Comparison of ENCODE assay signal across 8 mouse cellular contexts in genomic region chr9:48538688-48539087, GRCm38 (mm10). TPM values are rescaled to one million over a fixed set of nuclear protein-coding genes. Genes with fewer than 3 reads are reported as not detected.
DNase-seq lines count a peak whose midpoint lies in the region; ATAC-seq and TF ChIP-seq lines count a peak whose summit lies in the region.

No protein-coding gene starts in this region.

- H3K9me3 ChIP-seq in heart, embryonic 11.5 days (replicated peaks; ENCODE audit: control insufficient read depth, low read length): peaks cover 8% of the 10 kb centered on the region
- 0 out of 2 replicates have a peak, but pooled peaks cover 5% of the 10 kb centered on the region for H3K9me3 ChIP-seq in hindbrain, embryonic 15.5 days
- H3K9me3 ChIP-seq in midbrain, embryonic 13.5 days: peaks cover 7% of the 10 kb centered on the region; the same call in 1 of the 2 replicates

- 11% methylated on average over 12 of the region's 12 CpGs for WGBS in heart, embryonic 11.5 days (ENCODE audit: insufficient replicate concordance)
- WGBS in thymus, adult 2 months: 17% methylated on average over 12 of the region's 12 CpGs
- WGBS in hindbrain, embryonic 15.5 days: 6% methylated on average over 12 of the region's 12 CpGs
- WGBS in midbrain, embryonic 13.5 days: 10% methylated on average over 12 of the region's 12 CpGs

- peaks cover 2% of the 10 kb centered on the region for H3K27me3 ChIP-seq in heart, embryonic 11.5 days (ENCODE audit: control insufficient read depth, insufficient read depth, low read length)
- no peaks in the 10 kb centered on the region for H3K27me3 ChIP-seq in thymus, adult 2 months (ENCODE audit: control insufficient read depth, insufficient read depth, low read length)
- no peaks in the 10 kb centered on the region for H3K27me3 ChIP-seq in hindbrain, embryonic 15.5 days
- H3K27me3 ChIP-seq in midbrain, embryonic 13.5 days: peaks cover 11% of the 10 kb centered on the region

- H3K4me2 ChIP-seq in heart, embryonic 11.5 days: peak overlapping the region; percentile 57
- H3K4me2 ChIP-seq in hindbrain, embryonic 15.5 days: peak overlapping the region; percentile 52
- peak overlapping the region; percentile 55 for H3K4me2 ChIP-seq in midbrain, embryonic 13.5 days (replicated peaks)

- no peaks in the 10 kb centered on the region for H3K4me1 ChIP-seq in heart, embryonic 11.5 days (ENCODE audit: control insufficient read depth, insufficient read depth, low read length)
- peaks cover 15% of the 10 kb centered on the region for H3K4me1 ChIP-seq in thymus, adult 2 months (replicated peaks; ENCODE audit: control insufficient read depth, insufficient read depth, low read length)
- peaks cover 13% of the 10 kb centered on the region for H3K4me1 ChIP-seq in hindbrain, embryonic 15.5 days (replicated peaks)
- H3K4me1 ChIP-seq in midbrain, embryonic 13.5 days (replicated peaks): peaks cover 11% of the 10 kb centered on the region

- H3K4me3 ChIP-seq in heart, embryonic 11.5 days (ENCODE audit: low read depth, low read length): peak overlapping the region; percentile 20
- H3K4me3 ChIP-seq in thymus, adult 2 months (ENCODE audit: control insufficient read depth, insufficient read depth, low read length): no peak overlapping the region
- peak overlapping the region; percentile 22 for H3K4me3 ChIP-seq in hindbrain, embryonic 15.5 days
- H3K4me3 ChIP-seq in midbrain, embryonic 13.5 days (replicated peaks): peak overlapping the region; percentile 28

- DNase-seq in heart, postnatal 4 days: no peak
- DNase-seq in thymus, adult 2 months: no peak
- no peak for DNase-seq in thymus, postnatal 10 days (ENCODE audit: low spot score in 2 of 2)
- DNase-seq in ovary, postnatal 10 days (ENCODE audit: low spot score): no peak

- TF ChIP-seq POLR2A in thymus, adult 2 months (IDR thresholded peaks at IDR 0.05; ENCODE audit: control insufficient read depth, extremely low read depth, insufficient read depth, low read length, poor library complexity): no peak

- no peaks in the 10 kb centered on the region for H3K36me3 ChIP-seq in heart, embryonic 11.5 days (ENCODE audit: control insufficient read depth, insufficient read depth, low read length)
- no peaks in the 10 kb centered on the region for H3K36me3 ChIP-seq in thymus, adult 2 months (ENCODE audit: control insufficient read depth, insufficient read depth, low read length)
- no peaks in the 10 kb centered on the region for H3K36me3 ChIP-seq in hindbrain, embryonic 15.5 days
- H3K36me3 ChIP-seq in midbrain, embryonic 13.5 days: no peaks in the 10 kb centered on the region

- no peak for ATAC-seq in heart, embryonic 11.5 days (replicated peaks; ENCODE audit: insufficient number of reproducible peaks, low FRiP score, low TSS enrichment)
- ATAC-seq in hindbrain, embryonic 15.5 days (ENCODE audit: low FRiP score, low read depth): no peak; the same call in 1 of the 2 replicates
- peak; percentile 55; the same call in 1 of the 2 replicates for ATAC-seq in midbrain, embryonic 13.5 days
- no peak for ATAC-seq in megakaryocyte-erythroid progenitor cell, adult 5-6 weeks (replicated peaks; ENCODE audit: low FRiP score, low TSS enrichment, poor library complexity, severe bottlenecking)

- H3K9ac ChIP-seq in heart, embryonic 11.5 days (ENCODE audit: low read depth, low read length): 0 out of 2 replicates have a peak overlapping the region, but pooled peaks have one; percentile 16
- peak overlapping the region; percentile 18; the same call in 1 of the 2 replicates for H3K9ac ChIP-seq in hindbrain, embryonic 15.5 days
- peak overlapping the region; percentile 53; the same call in 1 of the 2 replicates for H3K9ac ChIP-seq in midbrain, embryonic 13.5 days (replicated peaks)

- H3K27ac ChIP-seq in heart, embryonic 11.5 days (ENCODE audit: low read depth, low read length): no peak overlapping the region
- peak overlapping the region; percentile 69 for H3K27ac ChIP-seq in thymus, adult 2 months (ENCODE audit: control insufficient read depth, insufficient read depth, low read length)
- H3K27ac ChIP-seq in hindbrain, embryonic 15.5 days (replicated peaks): peak overlapping the region; percentile 36; the same call in 1 of the 2 replicates
- 0 out of 2 replicates have a peak overlapping the region, but pooled peaks have one; percentile 35 for H3K27ac ChIP-seq in midbrain, embryonic 13.5 days

- TF ChIP-seq CTCF in thymus, adult 2 months (IDR thresholded peaks at IDR 0.05; ENCODE audit: borderline replicate concordance, control insufficient read depth, extremely low read depth, insufficient read depth, low read length, poor library complexity): no peak

RNA-seq across cellular contexts. Expression of gene Gm5617, which starts 43.4 kb away (rescaled TPM):
- 25.6 and 30.7 TPM in 2 replicates for polyA plus RNA-seq in heart, embryonic 11.5 days (2014; fragmentation: Nextera tagmentation; extraction: Ambion mirVana)
- total RNA-seq in heart, postnatal 4 days (2021): 10 to 100 TPM; 20.5 to 21.2 TPM
- 44.7 and 60.3 TPM in 2 replicates for polyA plus RNA-seq in thymus, adult 2 months (2012; rRNA removed)
- 23.8 and 26.4 TPM in 2 replicates for polyA plus RNA-seq in hindbrain, embryonic 15.5 days (2015; fragmentation: Nextera tagmentation; extraction: Ambion mirVana)
- 33.2 and 38.2 TPM in 2 replicates for polyA plus RNA-seq in midbrain, embryonic 13.5 days (2015; fragmentation: Nextera tagmentation; extraction: Ambion mirVana)
- 11.3 and 17.5 TPM in 2 replicates for total RNA-seq in megakaryocyte-erythroid progenitor cell, adult 5-6 weeks (2014; fragmentation: Nextera tagmentation)
- total RNA-seq in megakaryocyte-erythroid progenitor cell, adult 5-6 weeks (2017): 1.4 and 8.0 TPM in 2 replicates

RNA-seq across cellular contexts. Expression of gene Rbm7, which starts 43.6 kb away (rescaled TPM):
- polyA plus RNA-seq in heart, embryonic 11.5 days (2014; fragmentation: Nextera tagmentation; extraction: Ambion mirVana): 88.4 and 95.9 TPM in 2 replicates
- total RNA-seq in heart, postnatal 4 days (2021): 10 to 100 TPM; 36.7 to 41.2 TPM
- polyA plus RNA-seq in thymus, adult 2 months (2012; rRNA removed): 30.9 and 37.2 TPM in 2 replicates
- 71.4 and 72.5 TPM in 2 replicates for polyA plus RNA-seq in hindbrain, embryonic 15.5 days (2015; fragmentation: Nextera tagmentation; extraction: Ambion mirVana)
- 92.8 and 107 TPM in 2 replicates for polyA plus RNA-seq in midbrain, embryonic 13.5 days (2015; fragmentation: Nextera tagmentation; extraction: Ambion mirVana)
- 76.9 and 82.0 TPM in 2 replicates for total RNA-seq in megakaryocyte-erythroid progenitor cell, adult 5-6 weeks (2014; fragmentation: Nextera tagmentation)
- 102 and 112 TPM in 2 replicates for total RNA-seq in megakaryocyte-erythroid progenitor cell, adult 5-6 weeks (2017)

RNA-seq across cellular contexts. Expression of gene Rexo2, which starts 58.3 kb away (rescaled TPM):
- polyA plus RNA-seq in heart, embryonic 11.5 days (2014; fragmentation: Nextera tagmentation; extraction: Ambion mirVana): 86.4 and 96.7 TPM in 2 replicates
- 10 to 100 TPM; 60.3 to 62.1 TPM for total RNA-seq in heart, postnatal 4 days (2021)
- polyA plus RNA-seq in thymus, adult 2 months (2012; rRNA removed): 48.4 and 51.0 TPM in 2 replicates
- polyA plus RNA-seq in hindbrain, embryonic 15.5 days (2015; fragmentation: Nextera tagmentation; extraction: Ambion mirVana): 110 and 118 TPM in 2 replicates
- 74.3 and 77.5 TPM in 2 replicates for polyA plus RNA-seq in midbrain, embryonic 13.5 days (2015; fragmentation: Nextera tagmentation; extraction: Ambion mirVana)
- 209 and 214 TPM in 2 replicates for total RNA-seq in megakaryocyte-erythroid progenitor cell, adult 5-6 weeks (2014; fragmentation: Nextera tagmentation)
- total RNA-seq in megakaryocyte-erythroid progenitor cell, adult 5-6 weeks (2017): 319 and 373 TPM in 2 replicates
